In the genomic region with DNA sequence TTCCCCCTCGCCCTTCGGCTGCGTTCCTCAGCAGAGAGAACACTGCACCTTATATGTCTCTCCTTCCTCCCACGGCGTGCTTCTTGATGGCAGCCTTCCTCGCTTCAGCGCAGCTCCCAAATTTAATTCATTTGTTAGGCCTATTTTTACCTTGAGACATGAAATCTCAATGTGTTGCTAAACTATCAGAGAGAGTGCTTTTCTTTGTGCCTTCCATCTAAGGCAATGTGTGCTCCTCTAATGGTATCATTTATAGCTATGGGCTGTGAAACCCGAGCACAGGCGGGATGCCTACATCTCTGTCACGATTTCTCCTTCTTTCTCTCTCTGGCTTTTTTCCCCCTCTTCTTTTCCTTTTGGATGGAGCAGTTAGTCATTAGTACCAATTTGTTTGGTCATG, we compare ENCODE assay signal across 20 mouse cellular contexts. TPM values are rescaled to one million over a fixed set of nuclear protein-coding genes. Genes with fewer than 3 reads are reported as not detected.
DNase-seq lines count a peak whose midpoint lies in the region; ATAC-seq and TF ChIP-seq lines count a peak whose summit lies in the region.
"Had no signal": no experiment of that assay in that cellular context is flagged by ENCODE, and none has a peak within 500 bp of the region (broad histone marks: within the 10 kb centered on the region; RNA-seq: fewer than 3 reads in every experiment).

No protein-coding gene starts in this region.

- TF ChIP-seq CTCF in heart, adult 2 months (IDR thresholded peaks at IDR 0.05) = no peak

- H3K27me3 ChIP-seq in heart, embryonic 16.5 days (ENCODE audit: control insufficient read depth, insufficient read depth, low read length) = no peaks in the 10 kb centered on the region
- no peaks in the 10 kb centered on the region for H3K27me3 ChIP-seq in heart, adult 2 months (ENCODE audit: control insufficient read depth, insufficient read depth, low read length)
- H3K27me3 ChIP-seq: embryonic facial prominence, embryonic 13.5 days; forebrain, embryonic 15.5 days; limb, embryonic 15.5 days; liver, embryonic 15.5 days; midbrain, embryonic 13.5 days; neural tube, embryonic 12.5 days had no signal

- no peak for ATAC-seq in heart, embryonic 16.5 days (replicated peaks; ENCODE audit: extremely low read depth, insufficient read depth, low FRiP score)
- ATAC-seq: forebrain, embryonic 15.5 days; midbrain, embryonic 13.5 days had no signal

- no peak overlapping the region for H3K9ac ChIP-seq in heart, embryonic 16.5 days (ENCODE audit: low read length)
- H3K9ac ChIP-seq in heart, adult 2 months (ENCODE audit: low read depth, low read length) = no peak overlapping the region
- H3K9ac ChIP-seq: embryonic facial prominence, embryonic 13.5 days; forebrain, embryonic 15.5 days; limb, embryonic 15.5 days; liver, embryonic 15.5 days; midbrain, embryonic 13.5 days; neural tube, embryonic 12.5 days had no signal

- no peaks in the 10 kb centered on the region for H3K36me3 ChIP-seq in heart, embryonic 16.5 days (ENCODE audit: control insufficient read depth, insufficient read depth)
- no peaks in the 10 kb centered on the region for H3K36me3 ChIP-seq in heart, adult 2 months (ENCODE audit: control insufficient read depth, insufficient read depth, low read length)
- H3K36me3 ChIP-seq: embryonic facial prominence, embryonic 13.5 days; forebrain, embryonic 15.5 days; limb, embryonic 15.5 days; liver, embryonic 15.5 days; midbrain, embryonic 13.5 days; neural tube, embryonic 12.5 days had no signal

- no peaks in the 10 kb centered on the region for H3K4me1 ChIP-seq in heart, embryonic 16.5 days (ENCODE audit: control insufficient read depth, insufficient read depth, low read length)
- H3K4me1 ChIP-seq in heart, adult 2 months (ENCODE audit: control insufficient read depth, insufficient read depth, low read length) = no peaks in the 10 kb centered on the region
- H3K4me1 ChIP-seq: embryonic facial prominence, embryonic 13.5 days; forebrain, embryonic 15.5 days; limb, embryonic 15.5 days; liver, embryonic 15.5 days; midbrain, embryonic 13.5 days; neural tube, embryonic 12.5 days had no signal

- H3K79me2 ChIP-seq in heart, adult 2 months (replicated peaks; ENCODE audit: control insufficient read depth, insufficient read depth, low read length) = no peaks in the 10 kb centered on the region

- no peaks in the 10 kb centered on the region for H3K9me3 ChIP-seq in heart, embryonic 16.5 days (replicated peaks; ENCODE audit: control insufficient read depth, low read length)
- H3K9me3 ChIP-seq: embryonic facial prominence, embryonic 13.5 days; forebrain, embryonic 15.5 days; limb, embryonic 15.5 days; liver, embryonic 15.5 days; midbrain, embryonic 13.5 days; neural tube, embryonic 12.5 days had no signal

- no peak for TF ChIP-seq POLR2A in heart, adult 2 months (IDR thresholded peaks at IDR 0.05; ENCODE audit: insufficient read depth, low read depth, low read length)

- 77% methylated on average over 10 of the region's 10 CpGs for WGBS in heart, embryonic 16.5 days
- 74% methylated on average over 10 of the region's 10 CpGs for WGBS in heart, adult 2 months

- 0 out of 2 replicates have a peak overlapping the region, but pooled peaks have one; percentile 6 for H3K4me2 ChIP-seq in heart, embryonic 16.5 days (ENCODE audit: low read depth, low read length)
- H3K4me2 ChIP-seq: embryonic facial prominence, embryonic 13.5 days; forebrain, embryonic 15.5 days; limb, embryonic 15.5 days; liver, embryonic 15.5 days; midbrain, embryonic 13.5 days; neural tube, embryonic 12.5 days had no signal

- no peak overlapping the region for H3K4me3 ChIP-seq in heart, embryonic 16.5 days (ENCODE audit: low read length)
- H3K4me3 ChIP-seq in heart, adult 2 months = no peak overlapping the region
- H3K4me3 ChIP-seq: embryonic facial prominence, embryonic 13.5 days; forebrain, embryonic 15.5 days; limb, embryonic 15.5 days; liver, embryonic 15.5 days; midbrain, embryonic 13.5 days; neural tube, embryonic 12.5 days had no signal

- no peak overlapping the region for H3K27ac ChIP-seq in heart, embryonic 16.5 days (ENCODE audit: low read length)
- H3K27ac ChIP-seq in heart, adult 2 months = no peak overlapping the region
- H3K27ac ChIP-seq: embryonic facial prominence, embryonic 13.5 days; forebrain, embryonic 15.5 days; limb, embryonic 15.5 days; liver, embryonic 15.5 days; macrophage; midbrain, embryonic 13.5 days; neural tube, embryonic 12.5 days had no signal

- DNase-seq in heart, adult 2 months = no peak
- peak; percentile 55 to 81 for DNase-seq in frontal cortex, postnatal 36 days (ENCODE audit: low spot score in 2 of 2)
- peak; percentile 66 for DNase-seq in left cerebral cortex, postnatal 36 days (ENCODE audit: low spot score in 2 of 2)
- DNase-seq in layer of hippocampus, postnatal 36 days = no peak
- no peak for DNase-seq in adrenal gland, adult 18-20 months (ENCODE audit: low spot score in 2 of 2)
- DNase-seq in adrenal gland, adult (ENCODE audit: inconsistent age in 2 of 2, low spot score in 1 of 2) = no peak
- DNase-seq: B cell, adult 2 months; cerebellum, adult 9-11 months; gastrocnemius, postnatal 10 days; heart, adult 11 months; kidney, adult 11 months; thymus, postnatal 4 days had no signal

- TF ChIP-seq EP300 in heart, adult 2 months (IDR thresholded peaks at IDR 0.05; ENCODE audit: insufficient read depth, low read depth, low read length) = no peak

- intact Hi-C loops in heart, adult 2 months (cut with DNase I) = no loop called here
- intact Hi-C loops in left cerebral cortex, postnatal 36 days (cut with DNase I) = loop anchor here (2.0 to 5.0 kb wide), 2 partner anchors 25 to 87 kb away; no protein-coding TSS in a partner anchor

RNA-seq across cellular contexts. Expression of gene Dusp6, which starts 47.2 kb away (rescaled TPM):
- polyA plus RNA-seq in heart, embryonic 16.5 days (2015; fragmentation: Nextera tagmentation; extraction: Ambion mirVana) = 39.4 and 40.7 TPM in 2 replicates
- total RNA-seq in heart, adult 2 months (2021) = 10 to 100 TPM; 15.8 to 21.4 TPM
- polyA plus RNA-seq in heart, adult 2 months (2012; rRNA removed) = 24.8 and 25.6 TPM in 2 replicates
- total RNA-seq in left cerebral cortex, postnatal 36 days (2021) = 100 to 1,000 TPM in 1 of 2 experiments, 10 to 100 TPM in 1; 72.3 to 107 TPM
- total RNA-seq in layer of hippocampus, postnatal 36 days (2021) = 10 to 100 TPM; 83.1 to 84.7 TPM
- 100 to 1,000 TPM; 102 to 235 TPM for total RNA-seq in adrenal gland, adult 18-20 months (2021)

Comparison
In these comparisons a context has a peak if more than half of its experiments do, and no peak if none do; other contexts are left out.
1. DNase-seq: peak in frontal cortex, postnatal 36 days (2 of 2) and left cerebral cortex, postnatal 36 days (2 of 2); none in heart, adult 2 months (0 of 2), layer of hippocampus, postnatal 36 days (0 of 2), adrenal gland, adult 18-20 months (0 of 2) and adrenal gland, adult (0 of 2).